Mouse (Mus musculus): ENCODE measurements around the gene Bard1.

GRCm38 (mm10) chr1:71115781-71116180, 12.8 kb upstream of the Bard1 start:
- TF ChIP-seq CTCF (conservative IDR thresholded peaks at IDR 0.05; ENCODE audit: insufficient read depth, insufficient read length, low read depth, low read length): no peak
- no peak for TF ChIP-seq POLR2A (IDR thresholded peaks at IDR 0.05; ENCODE audit: low read depth, low read length)

Measured in kidney, adult 2 months (tissue).